Mouse (Mus musculus): ENCODE measurements around the gene Arhgef9.

Gene Arhgef9

GRCm38 (mm10) chrX:95156833-95157386 is 39.7 kb downstream of the Arhgef9 start:
- Histone ChIP-seq H3K9me3 (ENCODE audit: low read length) (no peaks in the 10 kb centered on the region), H3K4me3 (replicated peaks; ENCODE audit: low read length) (no peak overlapping the region), H3K4me1 (replicated peaks; ENCODE audit: low read depth, low read length) (peaks cover 14% of the 10 kb centered on the region), H3K27me3 (ENCODE audit: insufficient read depth, low read length) (no peaks in the 10 kb centered on the region), H3K36me3 (ENCODE audit: insufficient read depth, low read length) (no peaks in the 10 kb centered on the region)
- TF ChIP-seq POU5F1 (IDR thresholded peaks at IDR 0.05; ENCODE audit: borderline replicate concordance, low read length) (no peak), NANOG (IDR thresholded peaks at IDR 0.05; ENCODE audit: borderline replicate concordance, low read length) (no peak), CTCF (conservative IDR thresholded peaks at IDR 0.05; ENCODE audit: low read length) (no peak)

- no peak overlapping the region for H3K4me3 ChIP-seq (replicated peaks; ENCODE audit: low read length)
- no peak for TF ChIP-seq CTCF (conservative IDR thresholded peaks at IDR 0.05; ENCODE audit: low read length)
- no peak for TF ChIP-seq POU5F1 (IDR thresholded peaks at IDR 0.05; ENCODE audit: borderline replicate concordance, low read length)
- TF ChIP-seq NANOG (IDR thresholded peaks at IDR 0.05; ENCODE audit: borderline replicate concordance, low read length): no peak
- no peaks in the 10 kb centered on the region for H3K27me3 ChIP-seq (ENCODE audit: insufficient read depth, low read length)
- H3K9me3 ChIP-seq (ENCODE audit: low read length): peaks cover 11% of the 10 kb centered on the region
- H3K36me3 ChIP-seq (ENCODE audit: insufficient read depth, low read length): no peaks in the 10 kb centered on the region
- no peaks in the 10 kb centered on the region for H3K4me1 ChIP-seq (replicated peaks; ENCODE audit: low read depth, low read length)
Measured at GRCm38 (mm10) chrX:95138636-95139035, 58.0 kb downstream of the Arhgef9 start.

- Histone ChIP-seq H3K4me1 (replicated peaks; ENCODE audit: low read depth, low read length) (no peaks in the 10 kb centered on the region), H3K9me3 (ENCODE audit: low read length) (peaks cover 2% of the 10 kb centered on the region), H3K27me3 (ENCODE audit: insufficient read depth, low read length) (no peaks in the 10 kb centered on the region), H3K36me3 (ENCODE audit: insufficient read depth, low read length) (no peaks in the 10 kb centered on the region), H3K4me3 (replicated peaks; ENCODE audit: low read length) (no peak overlapping the region)
- TF ChIP-seq NANOG (IDR thresholded peaks at IDR 0.05; ENCODE audit: borderline replicate concordance, low read length) (no peak), POU5F1 (IDR thresholded peaks at IDR 0.05; ENCODE audit: borderline replicate concordance, low read length) (no peak), CTCF (conservative IDR thresholded peaks at IDR 0.05; ENCODE audit: low read length) (no peak)
Measured at GRCm38 (mm10) chrX:95133502-95133901, 63.2 kb downstream of the Arhgef9 start.

- no peak overlapping the region for H3K4me3 ChIP-seq (replicated peaks; ENCODE audit: low read length)
- no peaks in the 10 kb centered on the region for H3K4me1 ChIP-seq (replicated peaks; ENCODE audit: low read depth, low read length)
- H3K36me3 ChIP-seq (ENCODE audit: insufficient read depth, low read length): no peaks in the 10 kb centered on the region
- no peak for TF ChIP-seq POU5F1 (IDR thresholded peaks at IDR 0.05; ENCODE audit: borderline replicate concordance, low read length)
- H3K9me3 ChIP-seq (ENCODE audit: low read length): no peaks in the 10 kb centered on the region
- H3K27me3 ChIP-seq (ENCODE audit: insufficient read depth, low read length): no peaks in the 10 kb centered on the region
Measured at GRCm38 (mm10) chrX:95132996-95133395, 63.7 kb downstream of the Arhgef9 start.

- no peaks in the 10 kb centered on the region for H3K27me3 ChIP-seq (ENCODE audit: insufficient read depth, low read length)
- H3K4me1 ChIP-seq (replicated peaks; ENCODE audit: low read depth, low read length): no peaks in the 10 kb centered on the region
- H3K9me3 ChIP-seq (ENCODE audit: low read length): no peaks in the 10 kb centered on the region
- TF ChIP-seq CTCF (conservative IDR thresholded peaks at IDR 0.05; ENCODE audit: low read length) (no peak), NANOG (IDR thresholded peaks at IDR 0.05; ENCODE audit: borderline replicate concordance, low read length) (no peak), POU5F1 (IDR thresholded peaks at IDR 0.05; ENCODE audit: borderline replicate concordance, low read length) (no peak)
- H3K4me3 ChIP-seq (replicated peaks; ENCODE audit: low read length): no peak overlapping the region
- no peaks in the 10 kb centered on the region for H3K36me3 ChIP-seq (ENCODE audit: insufficient read depth, low read length)
Measured at GRCm38 (mm10) chrX:95131783-95132182, 64.9 kb downstream of the Arhgef9 start.

GRCm38 (mm10) chrX:95123462-95123861 is 73.2 kb downstream of the Arhgef9 start:
- Histone ChIP-seq H3K4me3 (replicated peaks; ENCODE audit: low read length) (no peak overlapping the region), H3K4me1 (replicated peaks; ENCODE audit: low read depth, low read length) (no peaks in the 10 kb centered on the region), H3K27me3 (ENCODE audit: insufficient read depth, low read length) (no peaks in the 10 kb centered on the region), H3K36me3 (ENCODE audit: insufficient read depth, low read length) (no peaks in the 10 kb centered on the region), H3K9me3 (ENCODE audit: low read length) (no peaks in the 10 kb centered on the region)
- TF ChIP-seq CTCF (conservative IDR thresholded peaks at IDR 0.05; ENCODE audit: low read length) (no peak), NANOG (IDR thresholded peaks at IDR 0.05; ENCODE audit: borderline replicate concordance, low read length) (no peak), POU5F1 (IDR thresholded peaks at IDR 0.05; ENCODE audit: borderline replicate concordance, low read length) (no peak)

- Histone ChIP-seq H3K36me3 (ENCODE audit: insufficient read depth, low read length) (no peaks in the 10 kb centered on the region), H3K4me1 (replicated peaks; ENCODE audit: low read depth, low read length) (no peaks in the 10 kb centered on the region), H3K9me3 (ENCODE audit: low read length) (no peaks in the 10 kb centered on the region), H3K27me3 (ENCODE audit: insufficient read depth, low read length) (no peaks in the 10 kb centered on the region), H3K4me3 (replicated peaks; ENCODE audit: low read length) (no peak overlapping the region)
- no peak for TF ChIP-seq POU5F1 (IDR thresholded peaks at IDR 0.05; ENCODE audit: borderline replicate concordance, low read length)
- no peak for TF ChIP-seq NANOG (IDR thresholded peaks at IDR 0.05; ENCODE audit: borderline replicate concordance, low read length)
- no peak for TF ChIP-seq CTCF (conservative IDR thresholded peaks at IDR 0.05; ENCODE audit: low read length)
Measured at GRCm38 (mm10) chrX:95104361-95104760, 92.3 kb downstream of the Arhgef9 start.

- Histone ChIP-seq H3K36me3 (ENCODE audit: insufficient read depth, low read length) (no peaks in the 10 kb centered on the region), H3K4me1 (replicated peaks; ENCODE audit: low read depth, low read length) (no peaks in the 10 kb centered on the region), H3K4me3 (replicated peaks; ENCODE audit: low read length) (no peak overlapping the region), H3K9me3 (ENCODE audit: low read length) (no peaks in the 10 kb centered on the region), H3K27me3 (ENCODE audit: insufficient read depth, low read length) (no peaks in the 10 kb centered on the region)
- TF ChIP-seq CTCF (conservative IDR thresholded peaks at IDR 0.05; ENCODE audit: low read length): no peak
Measured at GRCm38 (mm10) chrX:95087674-95088073, 109.0 kb downstream of the Arhgef9 start.

- Histone ChIP-seq H3K9me3 (ENCODE audit: low read length) (no peaks in the 10 kb centered on the region), H3K36me3 (ENCODE audit: insufficient read depth, low read length) (no peaks in the 10 kb centered on the region), H3K4me3 (replicated peaks; ENCODE audit: low read length) (no peak overlapping the region), H3K27me3 (ENCODE audit: insufficient read depth, low read length) (no peaks in the 10 kb centered on the region), H3K4me1 (replicated peaks; ENCODE audit: low read depth, low read length) (no peaks in the 10 kb centered on the region)
- TF ChIP-seq NANOG (IDR thresholded peaks at IDR 0.05; ENCODE audit: borderline replicate concordance, low read length) (no peak), POU5F1 (IDR thresholded peaks at IDR 0.05; ENCODE audit: borderline replicate concordance, low read length) (no peak), CTCF (conservative IDR thresholded peaks at IDR 0.05; ENCODE audit: low read length) (no peak)
Measured at GRCm38 (mm10) chrX:95077013-95077699, 119.5 kb downstream of the Arhgef9 start.
